8 mouse cellular contexts compared by ENCODE assay signal in the genomic region with DNA sequence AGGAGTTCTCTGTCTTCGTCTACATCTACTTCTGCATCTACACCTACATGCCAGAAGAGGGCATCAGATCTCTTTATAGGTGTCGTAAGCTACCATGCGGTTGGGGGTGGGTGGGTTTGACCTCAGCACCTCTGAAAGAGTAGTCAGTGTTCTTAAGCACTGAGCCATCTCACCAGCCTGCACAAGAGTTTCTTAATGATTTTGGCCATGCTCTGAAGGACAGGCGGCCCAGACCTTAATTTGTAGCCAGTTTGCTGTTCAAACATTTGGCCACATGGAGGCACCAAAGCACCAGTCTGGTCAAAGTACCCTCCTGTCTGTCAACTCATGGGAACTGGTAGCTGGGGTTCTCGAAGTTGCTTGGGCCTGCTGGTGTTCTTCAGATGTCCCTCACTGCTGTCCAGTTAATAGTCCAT. TPM values are rescaled to one million over a fixed set of nuclear protein-coding genes. Genes with fewer than 3 reads are reported as not detected.
DNase-seq lines count a peak whose midpoint lies in the region; ATAC-seq and TF ChIP-seq lines count a peak whose summit lies in the region.

No protein-coding gene starts in this region.

- no peak overlapping the region for H3K27ac ChIP-seq in ES-E14 (ENCODE audit: insufficient read depth, low read depth, low read length, poor library complexity, severe bottlenecking)
- H3K27ac ChIP-seq in forebrain, embryonic 16.5 days (ENCODE audit: low read length) = no peak overlapping the region
- no peak overlapping the region for H3K27ac ChIP-seq in neural tube, embryonic 14.5 days (ENCODE audit: low read depth, low read length)
- H3K27ac ChIP-seq in testis, adult 2 months (ENCODE audit: control insufficient read depth, insufficient read depth, low read depth, low read length) = no peak overlapping the region

- peak overlapping the region; percentile 37 for H3K4me2 ChIP-seq in forebrain, embryonic 16.5 days (ENCODE audit: low read length)
- 0 out of 2 replicates have a peak overlapping the region, but pooled peaks have one; percentile 28 for H3K4me2 ChIP-seq in neural tube, embryonic 14.5 days (ENCODE audit: low read depth, low read length)

- H3K4me3 ChIP-seq in ES-E14 (ENCODE audit: insufficient read depth in 1 of 2, low read depth in 1 of 2, low read length in 2 of 2, poor library complexity in 1 of 2, severe bottlenecking in 1 of 2) = no peak overlapping the region
- H3K4me3 ChIP-seq in forebrain, embryonic 16.5 days (replicated peaks; ENCODE audit: low read length) = no peak overlapping the region; the same call in 1 of the 2 replicates
- no peak overlapping the region for H3K4me3 ChIP-seq in neural tube, embryonic 14.5 days (ENCODE audit: low read depth, low read length)
- no peak overlapping the region for H3K4me3 ChIP-seq in testis, adult 2 months (ENCODE audit: control insufficient read depth, low read depth, low read length)

- no peaks in the 10 kb centered on the region for H3K36me3 ChIP-seq in ES-E14 (ENCODE audit: control insufficient read depth, insufficient read depth, low read length, poor library complexity, severe bottlenecking)
- H3K36me3 ChIP-seq in forebrain, embryonic 16.5 days (ENCODE audit: control insufficient read depth, insufficient read depth) = no peaks in the 10 kb centered on the region
- H3K36me3 ChIP-seq in neural tube, embryonic 14.5 days (ENCODE audit: control insufficient read depth, insufficient read depth, low read length) = no peaks in the 10 kb centered on the region
- no peaks in the 10 kb centered on the region for H3K36me3 ChIP-seq in testis, adult 2 months (ENCODE audit: control insufficient read depth, insufficient read depth, low read length)

- in situ Hi-C loops in ES-E14 (cut with MboI; ENCODE audit: low sequenced_read_pairs in 2 of 2, unreplicated experiment in 2 of 2) = loop anchor here in 1 of 2 experiments (10.0 to 25.0 kb wide), 2 partner anchors 222 to 339 kb away; no protein-coding TSS in a partner anchor

- DNase-seq in ES-E14 (ENCODE audit: low read depth, low spot score) = peak; percentile 48
- DNase-seq in cerebellum, adult 18-20 months = peak; percentile 50 to 64
- DNase-seq in heart, postnatal 36 days = peak; percentile 75 to 80
- peak; percentile 59 to 77 for DNase-seq in layer of hippocampus, adult 18-20 months (ENCODE audit: low spot score in 2 of 2)
- peak; percentile 66 to 77 for DNase-seq in lung, adult 18-20 months

- no peaks in the 10 kb centered on the region for H3K9me3 ChIP-seq in ES-E14 (ENCODE audit: control insufficient read depth, insufficient read depth, low read depth, low read length)
- H3K9me3 ChIP-seq in forebrain, embryonic 16.5 days (ENCODE audit: control insufficient read depth, low read length) = no peaks in the 10 kb centered on the region
- no peaks in the 10 kb centered on the region for H3K9me3 ChIP-seq in neural tube, embryonic 14.5 days (ENCODE audit: control insufficient read depth, low read length)

- no peaks in the 10 kb centered on the region for H3K4me1 ChIP-seq in ES-E14 (ENCODE audit: control insufficient read depth in 2 of 2, insufficient read depth in 2 of 2, low read length in 2 of 2, poor library complexity in 1 of 2)
- H3K4me1 ChIP-seq in forebrain, embryonic 16.5 days (replicated peaks; ENCODE audit: control insufficient read depth, insufficient read depth, low read length) = no peaks in the 10 kb centered on the region; the same call in 1 of the 2 replicates
- H3K4me1 ChIP-seq in neural tube, embryonic 14.5 days (ENCODE audit: control insufficient read depth, insufficient read depth, low read length) = no peaks in the 10 kb centered on the region
- H3K4me1 ChIP-seq in testis, adult 2 months (ENCODE audit: control insufficient read depth, insufficient read depth, low read length) = no peaks in the 10 kb centered on the region

- peak; percentile 30; the same call in 1 of the 2 replicates for TF ChIP-seq CTCF in testis, adult 2 months (IDR thresholded peaks at IDR 0.05; ENCODE audit: control insufficient read depth, insufficient read depth, insufficient replicate concordance, low read depth, low read length)

- H3K27me3 ChIP-seq in forebrain, embryonic 16.5 days (replicated peaks; ENCODE audit: control insufficient read depth, insufficient read depth, low read length) = no peaks in the 10 kb centered on the region
- no peaks in the 10 kb centered on the region for H3K27me3 ChIP-seq in neural tube, embryonic 14.5 days (ENCODE audit: control insufficient read depth, insufficient read depth, low read length)
- H3K27me3 ChIP-seq in testis, adult 2 months (ENCODE audit: control insufficient read depth, insufficient read depth, low read length) = no peaks in the 10 kb centered on the region

- no peak overlapping the region for H3K9ac ChIP-seq in ES-E14 (ENCODE audit: insufficient read depth, low read depth, low read length, poor library complexity, severe bottlenecking)
- no peak overlapping the region for H3K9ac ChIP-seq in forebrain, embryonic 16.5 days (replicated peaks; ENCODE audit: low read depth, low read length)
- no peak overlapping the region for H3K9ac ChIP-seq in neural tube, embryonic 14.5 days (replicated peaks; ENCODE audit: low read depth, low read length)

- peak; percentile 80 for ATAC-seq in forebrain, embryonic 16.5 days
- ATAC-seq in neural tube, embryonic 14.5 days (ENCODE audit: low read depth) = peak; percentile 85

- no peak for TF ChIP-seq POLR2A in testis, adult 2 months (IDR thresholded peaks at IDR 0.05; ENCODE audit: control insufficient read depth, low read depth, low read length)

- intact Hi-C loops in heart, postnatal 36 days (cut with DNase I) = loop anchor here (1.0 to 5.0 kb wide), 3 partner anchors 62 to 336 kb away; no protein-coding TSS in a partner anchor

- WGBS in forebrain, embryonic 16.5 days = 9% methylated on average over 5 of the region's 5 CpGs
- 14% methylated on average over 5 of the region's 5 CpGs for WGBS in neural tube, embryonic 14.5 days

TF ChIP-seq in ES-E14, 5 proteins besides CTCF, POLR2A, EP300 and RAD21:
- TF ChIP-seq ZNF384 (IDR thresholded peaks at IDR 0.05; ENCODE audit: low read depth, low read length) (no peak), ZC3H11A (IDR thresholded peaks at IDR 0.05; ENCODE audit: borderline replicate concordance, low read depth, low read length) (peak; percentile 98)

RNA-seq across cellular contexts. Expression of a gene that starts 31.5 kb away (rescaled TPM):
- total RNA-seq in ES-E14 (2012; rRNA removed) = 2.3 and 3.0 TPM in 2 replicates
- 12.0 and 19.7 TPM in 2 replicates for polyA plus RNA-seq in forebrain, embryonic 16.5 days (2015; fragmentation: Nextera tagmentation; extraction: Ambion mirVana)
- 1 to 10 TPM; 7.3 to 8.7 TPM for total RNA-seq in heart, postnatal 36 days (2021)
- 10 to 100 TPM; 30.3 to 34.1 TPM for total RNA-seq in layer of hippocampus, adult 18-20 months (2021)
- polyA plus RNA-seq in neural tube, embryonic 14.5 days (2014; fragmentation: Nextera tagmentation; extraction: Ambion mirVana) = 16.6 and 16.9 TPM in 2 replicates
- 0.46 and 0.93 TPM in 2 replicates for polyA plus RNA-seq in testis, adult 2 months (2012; rRNA removed)

RNA-seq across cellular contexts. Expression of a gene that starts 54.4 kb away (rescaled TPM):
- total RNA-seq in ES-E14 (2012; rRNA removed) = 33.1 and 34.9 TPM in 2 replicates
- polyA plus RNA-seq in forebrain, embryonic 16.5 days (2015; fragmentation: Nextera tagmentation; extraction: Ambion mirVana) = 20.0 and 23.2 TPM in 2 replicates
- total RNA-seq in heart, postnatal 36 days (2021) = 10 to 100 TPM; 10.2 to 15.2 TPM
- 10 to 100 TPM; 23.9 to 24.8 TPM for total RNA-seq in layer of hippocampus, adult 18-20 months (2021)
- polyA plus RNA-seq in neural tube, embryonic 14.5 days (2014; fragmentation: Nextera tagmentation; extraction: Ambion mirVana) = 24.9 and 27.0 TPM in 2 replicates
- polyA plus RNA-seq in testis, adult 2 months (2012; rRNA removed) = 20.9 and 25.5 TPM in 2 replicates
